Mouse (Mus musculus) heart, adult 2 months (tissue): ENCODE measurements around the gene Syt15.

Experiments used
- CTCF ChIP-seq: fragments of 200-600 bp; IDR thresholded peaks from 2 replicates; pipeline ENCODE4 v1.8.1; 2022; ENCODE audit warnings: antibody characterized with exemption, mild to moderate bottlenecking, moderate library complexity
- EP300 ChIP-seq: fragments of 200-500 bp; IDR thresholded peaks from 2 replicates; pipeline ENCODE4 v1.6.1; 2011; ENCODE audit warnings: low read depth, low read length, control low read depth; ENCODE audit not compliant: insufficient read depth
- POLR2A ChIP-seq: fragments of 200-500 bp; IDR thresholded peaks from 2 replicates; pipeline ENCODE4 v1.6.1; 2011; ENCODE audit warnings: mild to moderate bottlenecking, low read depth, low read length, control low read depth; ENCODE audit not compliant: insufficient read depth

GRCm38 (mm10) chr14:34171107-34171506, 48.3 kb upstream of the Syt15 start:
- TF ChIP-seq EP300 (no peak), CTCF (no peak), POLR2A (no peak)
